Mouse (Mus musculus): ENCODE measurements around the gene Actr3. TPM values are rescaled to one million over a fixed set of nuclear protein-coding genes. Genes with fewer than 3 reads are reported as not detected.
A peak's percentile ranks its signal among the peaks of the same experiment; 100 is the strongest.

Actr3 gene
- 244 and 250 TPM in 2 replicates for polyA plus RNA-seq (2015; fragmentation: Nextera tagmentation; extraction: Ambion mirVana)

- Histone ChIP-seq H3K27ac (peak within 1 kb of the TSS; percentile 96), H3K4me3 (peak within 1 kb of the TSS; percentile 84), H3K4me1 (peaks cover 21% of the 10 kb centered on the region), H3K9me3 (no peaks in the 10 kb centered on the region), H3K27me3 (no peaks in the 10 kb centered on the region), H3K36me3 (no peaks in the 10 kb centered on the region), H3K4me2 (replicated peaks) (peak within 1 kb of the TSS; percentile 70), H3K9ac (peak within 1 kb of the TSS; percentile 92)
- under 1% methylated on average over 49 of the region's 59 CpGs for WGBS
- ATAC-seq (ENCODE audit: low FRiP score, low read depth), result peak; percentile 96
Observed at GRCm38 (mm10) chr1:125435369-125436135, at the start of gene Actr3. TSS of gene Actr3 (minus strand) at chr1:125435727.

- WGBS, result 52% methylated on average over 10 of the region's 10 CpGs
- ATAC-seq (ENCODE audit: low FRiP score, low read depth), result peak; percentile 84
- H3K4me3 ChIP-seq, result no peak overlapping the region
Observed at GRCm38 (mm10) chr1:125482459-125483287, 47.1 kb upstream of the Actr3 start.

GRCm38 (mm10) chr1:125481842-125482241 lies 46.3 kb upstream of the Actr3 start:
- Histone ChIP-seq H3K4me1 (peaks cover 16% of the 10 kb centered on the region), H3K27me3 (0 out of 2 replicates have a peak, but pooled peaks cover 6% of the 10 kb centered on the region), H3K27ac (no peak overlapping the region), H3K4me2 (replicated peaks) (no peak overlapping the region), H3K4me3 (no peak overlapping the region), H3K9me3 (no peaks in the 10 kb centered on the region), H3K9ac (no peak overlapping the region), H3K36me3 (no peaks in the 10 kb centered on the region)
- peak; percentile 66; the same call in 1 of the 2 replicates for ATAC-seq (ENCODE audit: low FRiP score, low read depth)

More at GRCm38 (mm10) chr1:125482459-125483287, 47.1 kb upstream of the Actr3 start:
- Histone ChIP-seq H3K4me2 (replicated peaks) (no peak overlapping the region), H3K9me3 (no peaks in the 10 kb centered on the region), H3K36me3 (no peaks in the 10 kb centered on the region), H3K27ac (peak overlapping the region; percentile 33; the same call in 1 of the 2 replicates), H3K9ac (no peak overlapping the region), H3K27me3 (0 out of 2 replicates have a peak, but pooled peaks cover 6% of the 10 kb centered on the region), H3K4me1 (peaks cover 16% of the 10 kb centered on the region)

GRCm38 (mm10) chr1:125478588-125478987 lies 43.1 kb upstream of the Actr3 start:
- Histone ChIP-seq H3K4me3 (no peak overlapping the region), H3K27ac (no peak overlapping the region), H3K36me3 (no peaks in the 10 kb centered on the region), H3K4me2 (replicated peaks) (no peak overlapping the region), H3K4me1 (peaks cover 16% of the 10 kb centered on the region), H3K9ac (no peak overlapping the region), H3K9me3 (no peaks in the 10 kb centered on the region), H3K27me3 (0 out of 2 replicates have a peak, but pooled peaks cover 6% of the 10 kb centered on the region)
- 81% methylated on average over 6 of the region's 6 CpGs for WGBS
- ATAC-seq (ENCODE audit: low FRiP score, low read depth), result no peak

GRCm38 (mm10) chr1:125475961-125476682 lies 40.6 kb upstream of the Actr3 start:
- WGBS, result 74% methylated on average over 6 of the region's 6 CpGs
- Histone ChIP-seq H3K9me3 (no peaks in the 10 kb centered on the region), H3K36me3 (no peaks in the 10 kb centered on the region), H3K27me3 (0 out of 2 replicates have a peak, but pooled peaks cover 6% of the 10 kb centered on the region), H3K27ac (no peak overlapping the region), H3K4me2 (replicated peaks) (no peak overlapping the region), H3K4me3 (no peak overlapping the region), H3K9ac (no peak overlapping the region), H3K4me1 (no peaks in the 10 kb centered on the region)
- ATAC-seq (ENCODE audit: low FRiP score, low read depth), result no peak

- Histone ChIP-seq H3K4me3 (no peak overlapping the region), H3K4me2 (replicated peaks) (no peak overlapping the region), H3K36me3 (no peaks in the 10 kb centered on the region), H3K9me3 (no peaks in the 10 kb centered on the region), H3K27ac (no peak overlapping the region), H3K27me3 (no peaks in the 10 kb centered on the region), H3K4me1 (no peaks in the 10 kb centered on the region), H3K9ac (no peak overlapping the region)
- WGBS, result 88% methylated on average over 3 of the region's 3 CpGs
- ATAC-seq (ENCODE audit: low FRiP score, low read depth), result no peak
Observed at GRCm38 (mm10) chr1:125473866-125474265, 38.3 kb upstream of the Actr3 start.

- Histone ChIP-seq H3K9ac (no peak overlapping the region), H3K36me3 (no peaks in the 10 kb centered on the region), H3K4me3 (no peak overlapping the region), H3K4me1 (no peaks in the 10 kb centered on the region), H3K4me2 (replicated peaks) (no peak overlapping the region), H3K9me3 (no peaks in the 10 kb centered on the region), H3K27ac (no peak overlapping the region), H3K27me3 (no peaks in the 10 kb centered on the region)
- 72% methylated on average over 4 of the region's 4 CpGs for WGBS
- no peak for ATAC-seq (ENCODE audit: low FRiP score, low read depth)
Observed at GRCm38 (mm10) chr1:125473126-125473666, 37.7 kb upstream of the Actr3 start.

- H3K4me3 ChIP-seq, result no peak overlapping the region
- H3K4me1 ChIP-seq, result no peaks in the 10 kb centered on the region
- no peak overlapping the region for H3K27ac ChIP-seq
- H3K27me3 ChIP-seq, result no peaks in the 10 kb centered on the region
- no peak overlapping the region for H3K9ac ChIP-seq
- ATAC-seq (ENCODE audit: low FRiP score, low read depth), result no peak
- H3K9me3 ChIP-seq, result no peaks in the 10 kb centered on the region
- no peak overlapping the region for H3K4me2 ChIP-seq (replicated peaks)
- no peaks in the 10 kb centered on the region for H3K36me3 ChIP-seq
- 69% methylated on average over 4 of the region's 4 CpGs for WGBS
Observed at GRCm38 (mm10) chr1:125470805-125471648, 35.5 kb upstream of the Actr3 start.

- Histone ChIP-seq H3K27ac (no peak overlapping the region), H3K27me3 (no peaks in the 10 kb centered on the region), H3K4me3 (no peak overlapping the region), H3K9me3 (0 out of 2 replicates have a peak, but pooled peaks cover 3% of the 10 kb centered on the region), H3K9ac (no peak overlapping the region), H3K4me2 (replicated peaks) (no peak overlapping the region), H3K4me1 (no peaks in the 10 kb centered on the region), H3K36me3 (no peaks in the 10 kb centered on the region)
- WGBS, result 93% methylated on average over 4 of the region's 4 CpGs
- ATAC-seq (ENCODE audit: low FRiP score, low read depth), result no peak
Observed at GRCm38 (mm10) chr1:125467936-125468335, 32.4 kb upstream of the Actr3 start.

- no peaks in the 10 kb centered on the region for H3K27me3 ChIP-seq
Observed at GRCm38 (mm10) chr1:125466621-125467257, 31.2 kb upstream of the Actr3 start.

More at GRCm38 (mm10) chr1:125466621-125467257, 31.2 kb upstream of the Actr3 start:
- Histone ChIP-seq H3K4me2 (replicated peaks) (no peak overlapping the region), H3K36me3 (no peaks in the 10 kb centered on the region), H3K9ac (no peak overlapping the region), H3K27ac (no peak overlapping the region), H3K4me1 (no peaks in the 10 kb centered on the region), H3K9me3 (0 out of 2 replicates have a peak, but pooled peaks cover 3% of the 10 kb centered on the region), H3K4me3 (no peak overlapping the region)
- WGBS, result 77% methylated on average over 10 of the region's 10 CpGs
- ATAC-seq (ENCODE audit: low FRiP score, low read depth), result no peak

Data from limb, embryonic 13.5 days (tissue).